Mouse (Mus musculus): ENCODE measurements around the gene Sh2d7. TPM values are rescaled to one million over a fixed set of nuclear protein-coding genes. Genes with fewer than 3 reads are reported as not detected.

Sh2d7 gene
- not detected in 2 replicates for polyA plus RNA-seq (2015; fragmentation: Nextera tagmentation; extraction: Ambion mirVana)

GRCm38 (mm10) chr9:54538684-54539083 is at the start of gene Sh2d7:
Gene Sh2d7, plus strand, starts transcription at chr9:54538984.

GRCm38 (mm10) chr9:54501453-54502110 is 37.2 kb upstream of the Sh2d7 start, which contains the start of gene Dmxl2:
Gene Dmxl2, minus strand, starts transcription at chr9:54501626.

DNA sequence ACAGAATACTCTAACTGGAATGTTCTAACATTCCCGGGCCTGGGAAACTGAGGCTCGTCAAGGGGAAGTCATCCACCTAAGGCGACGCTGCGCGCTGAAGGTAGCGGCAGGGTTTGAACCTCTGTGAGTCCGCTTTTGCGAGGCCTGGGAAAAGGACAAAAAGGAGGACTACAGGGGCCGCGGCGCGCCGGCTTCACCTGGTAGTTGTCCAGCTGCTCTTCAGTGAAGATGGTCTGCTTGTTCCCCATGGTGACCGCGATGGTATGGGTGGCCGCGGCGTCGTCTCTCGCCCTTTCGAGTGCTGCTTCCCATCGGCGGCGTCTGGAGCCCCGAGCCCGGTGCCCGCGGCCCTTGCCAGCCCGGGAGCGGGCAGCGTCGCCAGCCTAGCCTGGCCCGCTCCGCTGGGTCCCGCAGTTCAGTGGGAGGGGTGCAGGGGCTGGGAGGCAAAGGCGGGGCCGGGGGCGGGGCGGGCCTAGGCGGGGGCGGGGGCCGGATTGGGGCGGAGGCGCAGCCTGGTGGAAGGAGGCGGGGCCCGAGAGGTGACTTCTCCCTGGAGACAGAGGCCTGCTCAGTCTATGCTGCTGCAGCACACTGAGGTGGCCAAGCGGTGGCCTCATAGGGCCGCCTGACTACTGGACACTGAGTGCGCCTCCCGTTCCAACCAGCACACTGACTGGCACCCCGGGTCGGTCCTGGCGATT is 21.1 kb downstream of the Sh2d7 start, which contains the start of gene Cib2:
Gene Cib2, minus strand, starts transcription at position 448 of the 701 bp plus-strand sequence.

DNA sequence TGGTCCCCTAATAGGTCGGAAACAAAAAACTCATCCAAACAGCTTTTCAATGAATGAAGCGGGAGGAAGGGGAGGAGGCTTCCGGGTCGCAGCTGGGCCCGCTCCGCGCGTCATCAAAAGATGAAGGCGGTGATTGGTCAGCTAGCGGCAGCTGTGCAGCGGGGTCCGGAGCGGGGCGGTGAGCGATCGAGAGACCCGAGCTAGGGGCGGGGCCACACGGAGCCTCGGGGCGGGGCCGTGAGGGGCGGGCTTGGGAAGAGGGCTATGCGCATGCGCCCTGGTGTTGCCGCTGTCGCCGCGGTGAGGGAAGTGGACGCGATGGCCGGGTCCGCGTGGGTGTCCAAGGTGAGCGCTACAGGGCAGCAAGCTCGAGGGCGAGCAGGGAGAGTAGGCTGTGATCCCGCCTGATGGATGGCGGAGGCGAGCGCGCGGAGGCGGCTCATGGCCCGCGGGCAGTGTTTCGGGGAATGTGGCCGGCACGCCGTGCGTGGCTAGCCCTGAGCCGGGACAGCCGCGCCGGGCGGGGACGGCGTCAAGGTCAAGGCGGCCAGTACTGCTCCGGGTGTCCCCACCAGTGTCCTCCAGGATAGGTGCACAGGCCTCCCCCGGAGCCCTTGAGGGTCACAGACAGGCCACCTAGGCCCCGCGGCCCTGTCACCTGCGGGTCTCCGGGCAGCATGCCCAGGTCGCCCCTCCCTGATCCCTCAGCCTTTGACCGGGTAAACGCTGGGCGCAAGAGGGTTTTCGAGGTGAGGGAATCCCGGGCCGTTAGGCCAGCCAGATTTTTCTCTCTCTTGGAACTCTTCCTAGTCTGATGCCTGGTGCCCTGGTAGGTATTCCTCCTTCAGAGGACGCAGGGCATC is 47.6 kb downstream of the Sh2d7 start, which contains the start of gene Idh3a:
Gene Idh3a, plus strand, starts transcription at position 136 of the 863 bp plus-strand sequence.

Other genes with a start within 250 kb of the Sh2d7 start
- gene Dmxl2, start 37.4 kb upstream of the Sh2d7 start, polyA plus RNA-seq (2015; fragmentation: Nextera tagmentation; extraction: Ambion mirVana): 2.4 and 2.5 TPM in 2 replicates
- gene Cib2, start 21.2 kb downstream of the Sh2d7 start, polyA plus RNA-seq (2015; fragmentation: Nextera tagmentation; extraction: Ambion mirVana): 18.8 and 32.0 TPM in 2 replicates
- gene Idh3a, start 47.4 kb downstream of the Sh2d7 start, polyA plus RNA-seq (2015; fragmentation: Nextera tagmentation; extraction: Ambion mirVana): 625 and 706 TPM in 2 replicates
- 0.60 and 3.0 TPM in 2 replicates for gene Acsbg1, start 122.9 kb downstream of the Sh2d7 start, polyA plus RNA-seq (2015; fragmentation: Nextera tagmentation; extraction: Ambion mirVana)
- 30.4 and 30.8 TPM in 2 replicates for gene Dnaja4, start 159.9 kb downstream of the Sh2d7 start, polyA plus RNA-seq (2015; fragmentation: Nextera tagmentation; extraction: Ambion mirVana)
- gene Wdr61, start 195.5 kb downstream of the Sh2d7 start, polyA plus RNA-seq (2015; fragmentation: Nextera tagmentation; extraction: Ambion mirVana): 68.7 and 78.0 TPM in 2 replicates
- 34.3 and 37.0 TPM in 2 replicates for gene Crabp1, start 225.8 kb downstream of the Sh2d7 start, polyA plus RNA-seq (2015; fragmentation: Nextera tagmentation; extraction: Ambion mirVana)